Mouse (Mus musculus) neural tube, embryonic 10.5 days (tissue): ENCODE results near the gene Ppil6.
A peak's percentile ranks its signal among the peaks of the same experiment; 100 is the strongest.

Source experiments
- DNase-seq: peaks from one replicate; pipeline ENCODE4 v3.0.0-alpha.2; 2017; ENCODE audit warnings: low spot score; ENCODE audit errors: extremely low spot score

Ppil6 gene

GRCm38 (mm10) chr10:41523386-41523785 lies 33.1 kb downstream of the Ppil6 start:
- DNase-seq, result no peak

GRCm38 (mm10) chr10:41525696-41526095 lies 35.5 kb downstream of the Ppil6 start:
- no peak for DNase-seq

- DNase-seq, result no peak
These were observed 39.7 kb downstream of the Ppil6 start for GRCm38 (mm10) chr10:41529972-41530371.

GRCm38 (mm10) chr10:41535991-41536390 lies 45.8 kb downstream of the Ppil6 start:
- DNase-seq, result no peak

- DNase-seq, result no peak
These were observed 46.5 kb downstream of the Ppil6 start for GRCm38 (mm10) chr10:41536714-41537113.

- DNase-seq, result no peak
These were observed 47.2 kb downstream of the Ppil6 start for GRCm38 (mm10) chr10:41537226-41537982.

GRCm38 (mm10) chr10:41537983-41538330 lies 47.7 kb downstream of the Ppil6 start:
- DNase-seq, result no peak

GRCm38 (mm10) chr10:41538986-41539385 lies 48.7 kb downstream of the Ppil6 start:
- no peak for DNase-seq

GRCm38 (mm10) chr10:41542057-41542456 lies 51.8 kb downstream of the Ppil6 start:
- DNase-seq, result no peak

GRCm38 (mm10) chr10:41543439-41543838 lies 53.2 kb downstream of the Ppil6 start:
- no peak for DNase-seq

- DNase-seq, result no peak
These were observed 53.6 kb downstream of the Ppil6 start for GRCm38 (mm10) chr10:41543844-41544243.

- no peak for DNase-seq
These were observed 54.4 kb downstream of the Ppil6 start for GRCm38 (mm10) chr10:41544481-41545190.

- no peak for DNase-seq
These were observed 55.1 kb downstream of the Ppil6 start for GRCm38 (mm10) chr10:41545224-41545755.

GRCm38 (mm10) chr10:41546396-41547165 lies 56.3 kb downstream of the Ppil6 start:
- no peak for DNase-seq

- DNase-seq, result no peak
These were observed 60.5 kb downstream of the Ppil6 start for GRCm38 (mm10) chr10:41550711-41551110.

- no peak for DNase-seq
These were observed 62.1 kb downstream of the Ppil6 start for GRCm38 (mm10) chr10:41552319-41552718.

- peak; percentile 50 for DNase-seq
These were observed 62.8 kb downstream of the Ppil6 start for GRCm38 (mm10) chr10:41552847-41553589.

- DNase-seq, result no peak
These were observed 63.5 kb downstream of the Ppil6 start for GRCm38 (mm10) chr10:41553711-41554110.

GRCm38 (mm10) chr10:41555081-41555480 lies 64.8 kb downstream of the Ppil6 start:
- DNase-seq, result no peak

GRCm38 (mm10) chr10:41558401-41558800 lies 68.2 kb downstream of the Ppil6 start:
- no peak for DNase-seq
